Mouse (Mus musculus) stomach, embryonic 14.5 days (tissue): ENCODE results near the gene Scube1. TPM values are rescaled to one million over a fixed set of nuclear protein-coding genes. Genes with fewer than 3 reads are reported as not detected.
A peak's percentile ranks its signal among the peaks of the same experiment; 100 is the strongest.

ENCODE experiments used
- ATAC-seq: fragments of 200-750 bp; cut with Nextera tagmentation; 2 replicates; pipeline ENCODE4 v1.8.0; 2017; ENCODE audit warnings: low read depth, moderate TSS enrichment; ENCODE audit not compliant: insufficient number of reproducible peaks, insufficient read depth, low FRiP score
- H3K27ac ChIP-seq: fragments of 300-500 bp; sonication (generic); 2 replicates; pipeline ENCODE4 v1.5.1; 2014; ENCODE audit warnings: mild to moderate bottlenecking, low read length, moderate library complexity, mixed read lengths
- H3K27me3 ChIP-seq: fragments of 300-500 bp; sonication (generic); 2 replicates; pipeline ENCODE4 v1.6.1; 2014; ENCODE audit warnings: low read length, control low read depth, mixed read lengths; ENCODE audit not compliant: control insufficient read depth, insufficient read depth
- H3K36me3 ChIP-seq: fragments of 300-500 bp; sonication (generic); 2 replicates; pipeline ENCODE4 v1.6.1; 2014; ENCODE audit warnings: mild to moderate bottlenecking, control low read depth, low read length, moderate library complexity, mixed read lengths; ENCODE audit not compliant: control insufficient read depth, insufficient read depth
- H3K4me1 ChIP-seq: fragments of 300-500 bp; sonication (generic); 2 replicates; pipeline ENCODE4 v1.6.1; 2014; ENCODE audit warnings: low read length, control low read depth, mixed read lengths; ENCODE audit not compliant: control insufficient read depth, insufficient read depth
- H3K4me2 ChIP-seq: fragments of 300-500 bp; sonication (generic); replicated peaks from 2 replicates; pipeline ENCODE4 v1.6.1; 2014; ENCODE audit warnings: low read depth, low read length, control low read depth
- H3K4me3 ChIP-seq: fragments of 300-500 bp; sonication (generic); 2 replicates; pipeline ENCODE4 v1.5.1; 2014; ENCODE audit warnings: low read depth, low read length, control low read depth
- H3K9ac ChIP-seq: fragments of 300-500 bp; sonication (generic); replicated peaks from 2 replicates; pipeline ENCODE4 v1.6.1; 2014; ENCODE audit warnings: low read depth, mild to moderate bottlenecking, control low read depth, low read length, moderate library complexity, mixed read lengths
- H3K9me3 ChIP-seq: fragments of 300-500 bp; sonication (generic); 2 replicates; pipeline ENCODE4 v1.6.1; 2016; ENCODE audit warnings: low read depth, low read length, control low read depth; ENCODE audit not compliant: control insufficient read depth
- WGBS: fragments of 180-500 bp; shearing (Covaris S2); extraction: QIAGEN DNeasy Blood & Tissue Kit; methylation state at CpG from one replicate; pipeline ENCODE4 v1.1.7; 2014; 5-methylcytosine and 5-hydroxymethylcytosine counted together
- polyA plus RNA-seq: library from polyadenylated mRNA; unstranded; fragments of >200 nt; fragmentation: Nextera tagmentation; extraction: Ambion mirVana; gene quantifications from 2 replicates; pipeline ENCODE4 v1.2.1, GENCODE M21; 2014

The Scube1 gene
- polyA plus RNA-seq, 1 experiment from 2014 or later, result 9.8 TPM

DNA sequence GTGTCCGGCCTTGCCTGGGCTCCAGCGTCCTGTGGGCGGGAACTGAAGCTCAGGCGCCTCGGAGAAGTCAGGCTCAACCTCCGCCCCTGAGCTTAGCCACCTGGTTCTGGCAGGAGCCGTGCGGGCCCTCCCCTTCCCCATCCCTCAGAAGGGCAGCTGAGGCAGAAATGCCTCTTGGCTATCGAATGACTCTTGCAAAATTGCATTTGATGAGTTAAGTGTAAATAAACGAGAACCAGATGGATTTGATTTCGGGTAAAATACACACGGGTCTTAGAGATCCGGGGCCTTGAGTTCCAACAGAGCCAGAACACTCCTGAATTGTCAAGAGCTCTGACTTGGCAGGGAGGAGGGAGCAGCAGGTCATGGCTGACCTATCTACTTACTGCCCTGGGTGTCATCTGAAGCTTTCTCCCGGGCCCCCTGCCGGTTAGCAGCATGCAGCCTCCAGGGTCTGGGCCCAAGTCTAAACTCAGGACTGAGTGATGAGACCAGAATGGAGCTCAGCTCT lies 41.7 kb downstream of the Scube1 start:
- WGBS, result 22% methylated on average over 15 of the region's 15 CpGs
- H3K27me3 ChIP-seq, result no peaks in the 10 kb centered on the region
- peaks cover 39% of the 10 kb centered on the region for H3K4me1 ChIP-seq
- no peaks in the 10 kb centered on the region for H3K36me3 ChIP-seq
- H3K27ac ChIP-seq, result peak overlapping the region; percentile 85; the same call in 1 of the 2 replicates
- ATAC-seq, result peak; percentile 67; the same call in 1 of the 2 replicates
- H3K4me2 ChIP-seq, result no peak overlapping the region
- no peak overlapping the region for H3K9ac ChIP-seq
- H3K4me3 ChIP-seq, result no peak overlapping the region
- no peaks in the 10 kb centered on the region for H3K9me3 ChIP-seq

DNA sequence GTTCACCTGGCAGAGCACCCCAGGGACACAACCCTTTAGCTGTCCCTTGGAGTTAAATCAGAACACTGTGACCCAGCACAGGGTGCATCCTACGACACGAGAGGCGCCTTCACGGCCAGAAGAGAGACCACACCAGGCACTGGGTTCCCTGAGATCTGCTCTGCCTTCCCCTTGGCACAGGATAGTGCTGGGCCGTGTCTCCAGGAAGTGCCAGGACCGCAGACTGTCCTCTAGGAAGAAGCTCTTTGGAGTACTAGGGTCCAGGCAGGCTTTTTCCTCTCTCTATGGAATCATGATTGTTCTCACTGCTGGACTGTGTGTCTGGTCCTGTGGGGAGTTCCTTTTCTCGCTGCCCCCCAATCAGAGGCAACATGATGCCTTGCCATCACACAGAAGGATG lies 44.5 kb downstream of the Scube1 start:
- peaks cover 38% of the 10 kb centered on the region for H3K4me1 ChIP-seq
- H3K4me3 ChIP-seq, result no peak overlapping the region
- H3K36me3 ChIP-seq, result no peaks in the 10 kb centered on the region
- H3K9ac ChIP-seq, result no peak overlapping the region
- H3K9me3 ChIP-seq, result no peaks in the 10 kb centered on the region
- ATAC-seq, result no peak
- WGBS, result 87% methylated on average over 7 of the region's 7 CpGs
- H3K27ac ChIP-seq, result no peak overlapping the region
- H3K4me2 ChIP-seq, result no peak overlapping the region
- H3K27me3 ChIP-seq, result no peaks in the 10 kb centered on the region

DNA sequence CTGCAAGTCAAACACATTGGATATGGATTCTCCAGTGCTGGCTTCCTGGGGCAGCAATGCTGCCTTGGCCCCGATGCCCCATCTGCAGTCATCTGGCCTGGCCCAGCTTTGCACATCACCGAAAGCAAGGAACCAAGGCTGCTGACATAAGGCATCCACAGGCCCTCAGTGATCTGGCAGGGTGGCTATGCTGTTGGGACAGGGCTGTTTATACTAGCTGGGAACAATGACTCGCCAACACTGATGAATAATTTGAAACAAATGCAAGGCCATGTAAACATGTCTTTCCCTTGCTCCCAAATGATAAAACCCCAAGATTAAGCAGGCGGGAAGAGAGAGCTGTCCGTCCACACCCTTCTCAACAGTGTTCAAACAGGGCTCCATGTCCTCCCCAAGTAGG lies 45.1 kb downstream of the Scube1 start:
- no peak overlapping the region for H3K4me3 ChIP-seq
- no peaks in the 10 kb centered on the region for H3K27me3 ChIP-seq
- no peak overlapping the region for H3K27ac ChIP-seq
- no peaks in the 10 kb centered on the region for H3K36me3 ChIP-seq
- no peaks in the 10 kb centered on the region for H3K9me3 ChIP-seq
- H3K4me1 ChIP-seq, result peaks cover 38% of the 10 kb centered on the region
- 59% methylated on average over 5 of the region's 5 CpGs for WGBS
- no peak overlapping the region for H3K9ac ChIP-seq
- ATAC-seq, result no peak
- no peak overlapping the region for H3K4me2 ChIP-seq

DNA sequence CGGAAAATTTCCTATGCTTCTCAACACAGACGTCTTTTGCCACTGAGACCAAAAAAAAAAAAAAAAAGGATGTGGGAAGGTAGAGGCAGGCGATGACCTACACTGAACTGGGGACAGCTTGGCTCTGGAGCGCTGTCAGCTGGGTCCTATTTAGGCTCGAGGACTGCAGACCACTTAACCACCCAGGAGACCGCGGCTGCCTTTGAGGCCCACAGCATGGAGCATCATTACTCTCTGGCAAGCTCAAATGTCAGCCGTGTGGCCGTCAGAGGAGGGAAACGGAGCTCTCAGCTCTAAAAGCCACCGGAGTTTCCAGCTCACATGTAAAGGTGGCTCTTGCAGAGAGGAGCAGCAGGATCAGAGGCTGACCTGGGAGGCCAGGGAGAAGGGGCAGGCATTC lies 46.2 kb downstream of the Scube1 start:
- H3K4me2 ChIP-seq, result no peak overlapping the region
- no peak overlapping the region; the same call in 1 of the 2 replicates for H3K27ac ChIP-seq
- H3K36me3 ChIP-seq, result no peaks in the 10 kb centered on the region
- ATAC-seq, result no peak
- no peaks in the 10 kb centered on the region for H3K9me3 ChIP-seq
- 14% methylated on average over 11 of the region's 11 CpGs for WGBS
- no peak overlapping the region for H3K4me3 ChIP-seq
- peaks cover 35% of the 10 kb centered on the region for H3K4me1 ChIP-seq
- H3K9ac ChIP-seq, result no peak overlapping the region
- no peaks in the 10 kb centered on the region for H3K27me3 ChIP-seq

DNA sequence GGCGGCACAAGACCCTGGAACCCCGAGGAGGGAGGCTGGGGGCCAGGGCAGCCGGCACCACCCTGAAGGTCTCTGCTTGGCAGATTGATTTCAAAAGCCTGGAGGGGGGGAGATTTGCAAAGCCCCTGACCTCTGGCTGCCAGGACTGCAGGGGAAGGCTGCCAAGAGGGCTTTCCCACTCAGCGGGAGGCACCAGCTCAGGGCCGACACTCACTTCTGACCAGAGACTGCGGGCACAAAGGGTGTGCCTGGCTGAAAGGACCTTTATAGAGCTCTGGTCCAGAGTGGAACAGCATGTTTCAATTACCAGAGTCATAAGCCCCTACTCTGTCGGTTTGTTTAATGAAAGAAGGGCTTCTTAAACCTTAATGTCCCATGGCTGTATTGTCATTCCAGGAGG lies 46.7 kb downstream of the Scube1 start:
- H3K4me2 ChIP-seq, result no peak overlapping the region
- no peak overlapping the region for H3K4me3 ChIP-seq
- no peaks in the 10 kb centered on the region for H3K36me3 ChIP-seq
- no peaks in the 10 kb centered on the region for H3K9me3 ChIP-seq
- no peak overlapping the region for H3K9ac ChIP-seq
- peaks cover 31% of the 10 kb centered on the region for H3K4me1 ChIP-seq
- no peak for ATAC-seq
- H3K27ac ChIP-seq, result no peak overlapping the region
- no peaks in the 10 kb centered on the region for H3K27me3 ChIP-seq
- 25% methylated on average over 7 of the region's 7 CpGs for WGBS

DNA sequence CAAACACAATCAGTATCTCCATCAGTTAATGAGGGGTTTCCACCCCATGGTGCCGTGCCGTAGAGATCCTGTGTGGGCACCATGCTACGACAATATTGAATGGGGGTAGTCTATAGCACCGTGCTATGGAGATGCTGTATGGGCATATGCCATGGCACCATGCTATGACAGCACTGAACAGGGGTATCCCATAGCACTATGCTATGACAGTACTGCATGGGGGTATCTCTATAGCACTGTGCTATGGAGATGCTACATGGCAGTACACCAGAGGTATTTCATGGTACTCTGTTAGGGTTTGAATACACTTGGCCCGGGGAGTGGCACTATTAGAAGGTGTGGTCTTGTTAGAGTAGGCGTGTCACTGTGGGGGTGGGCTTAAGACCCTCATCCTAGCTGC lies 47.7 kb downstream of the Scube1 start:
- no peak for ATAC-seq
- H3K4me1 ChIP-seq, result peaks cover 25% of the 10 kb centered on the region
- H3K4me2 ChIP-seq, result no peak overlapping the region
- H3K9me3 ChIP-seq, result no peaks in the 10 kb centered on the region
- H3K27me3 ChIP-seq, result no peaks in the 10 kb centered on the region
- H3K27ac ChIP-seq, result no peak overlapping the region
- WGBS, result 92% methylated on average over 6 of the region's 6 CpGs
- H3K36me3 ChIP-seq, result no peaks in the 10 kb centered on the region
- H3K4me3 ChIP-seq, result no peak overlapping the region
- H3K9ac ChIP-seq, result no peak overlapping the region

DNA sequence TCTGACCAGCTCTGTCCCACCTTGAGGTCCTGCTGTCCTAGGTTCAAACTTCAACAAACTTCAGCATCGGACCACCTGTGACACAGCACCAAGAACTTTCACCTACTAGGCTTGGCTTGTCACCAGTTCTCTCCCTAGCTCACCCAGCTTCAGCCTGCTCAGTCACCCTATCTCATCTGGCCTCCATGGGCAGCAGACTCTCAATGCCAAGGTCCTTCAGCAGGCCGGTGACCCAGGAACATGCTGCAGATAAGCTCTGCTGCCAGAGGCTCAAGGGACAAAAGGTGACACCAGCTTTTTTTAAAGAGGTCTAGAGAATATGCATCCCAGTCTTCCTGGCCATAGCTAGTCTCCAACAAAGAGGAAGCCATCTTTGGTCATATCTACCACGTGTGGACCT lies 48.5 kb downstream of the Scube1 start:
- no peak overlapping the region for H3K27ac ChIP-seq
- WGBS, result 88% methylated on average over 3 of the region's 3 CpGs
- no peak overlapping the region for H3K4me3 ChIP-seq
- H3K36me3 ChIP-seq, result no peaks in the 10 kb centered on the region
- no peak for ATAC-seq
- no peak overlapping the region for H3K9ac ChIP-seq
- no peaks in the 10 kb centered on the region for H3K27me3 ChIP-seq
- H3K4me2 ChIP-seq, result no peak overlapping the region
- H3K4me1 ChIP-seq, result peaks cover 25% of the 10 kb centered on the region
- H3K9me3 ChIP-seq, result no peaks in the 10 kb centered on the region

DNA sequence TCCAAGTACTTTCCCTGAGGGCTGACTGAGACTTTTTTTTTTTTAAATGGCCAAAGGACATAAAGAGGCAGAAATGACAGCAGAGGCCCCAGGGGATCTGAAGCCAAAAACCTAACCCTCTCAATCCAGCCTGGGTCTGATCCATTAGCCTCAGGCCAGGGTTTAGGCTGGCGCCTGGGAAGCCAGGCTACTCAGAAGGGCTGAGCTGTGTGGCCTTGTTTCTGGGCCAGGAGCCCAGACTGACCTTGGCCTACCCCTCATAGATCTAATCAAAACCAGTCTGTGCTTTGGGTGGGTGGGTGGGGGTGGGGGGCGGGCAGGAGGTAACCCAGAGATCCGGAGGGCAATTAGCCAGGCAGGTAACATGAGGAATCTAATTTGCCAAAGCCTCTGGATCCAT lies 51.2 kb downstream of the Scube1 start:
- Histone ChIP-seq H3K4me2 (no peak overlapping the region), H3K9ac (no peak overlapping the region), H3K9me3 (no peaks in the 10 kb centered on the region), H3K4me1 (peaks cover 9% of the 10 kb centered on the region), H3K27me3 (no peaks in the 10 kb centered on the region), H3K4me3 (no peak overlapping the region), H3K36me3 (no peaks in the 10 kb centered on the region), H3K27ac (no peak overlapping the region)
- WGBS, result 83% methylated on average over 3 of the region's 3 CpGs
- no peak for ATAC-seq

DNA sequence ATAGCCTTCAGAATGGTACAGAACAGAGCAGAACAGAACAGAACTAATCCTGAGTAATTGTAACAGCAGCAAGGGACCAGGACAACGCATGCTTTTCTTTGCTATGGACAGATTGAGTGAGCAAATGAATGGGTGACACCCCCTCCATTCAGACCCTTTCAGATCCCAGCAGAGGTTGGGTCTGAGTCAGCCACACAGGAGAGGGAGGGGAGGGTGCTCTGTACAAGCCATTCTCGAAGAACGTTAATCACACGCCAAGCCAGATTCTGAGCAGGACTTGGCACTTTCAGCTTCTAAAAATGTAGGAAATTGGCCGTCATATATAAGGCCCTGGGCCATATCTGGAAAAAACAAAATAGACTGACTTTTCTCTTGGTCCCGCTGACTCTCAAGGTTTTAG lies 57.3 kb downstream of the Scube1 start:
- Histone ChIP-seq H3K4me2 (no peak overlapping the region), H3K36me3 (no peaks in the 10 kb centered on the region)
- ATAC-seq, result no peak

More for the DNA sequence above, 57.3 kb downstream of the Scube1 start:
- Histone ChIP-seq H3K9ac (no peak overlapping the region), H3K27me3 (no peaks in the 10 kb centered on the region), H3K4me3 (no peak overlapping the region), H3K9me3 (no peaks in the 10 kb centered on the region), H3K4me1 (no peaks in the 10 kb centered on the region), H3K27ac (no peak overlapping the region)
- 50% methylated on average over 6 of the region's 6 CpGs for WGBS
